Mouse (Mus musculus): Measurements from ENCODE around the gene Wsb2.

- TF ChIP-seq MAFK (IDR thresholded peaks at IDR 0.05; ENCODE audit: insufficient read depth, low read depth, low read length) (no peak), HCFC1 (IDR thresholded peaks at IDR 0.05; ENCODE audit: borderline replicate concordance, insufficient read depth, low read length) (no peak), CHD2 (IDR thresholded peaks at IDR 0.05; ENCODE audit: low read depth, low read length) (no peak), ZNF384 (IDR thresholded peaks at IDR 0.05; ENCODE audit: low read depth, low read length) (no peak), ZC3H11A (IDR thresholded peaks at IDR 0.05; ENCODE audit: borderline replicate concordance, low read depth, low read length) (peak; percentile 91)
These were observed 51.1 kb downstream of the Wsb2 start for GRCm38 (mm10) chr5:117408216-117408615.

All from ES-E14 (cell line).